Mouse (Mus musculus): ENCODE data around the gene Cd163.

DNA sequence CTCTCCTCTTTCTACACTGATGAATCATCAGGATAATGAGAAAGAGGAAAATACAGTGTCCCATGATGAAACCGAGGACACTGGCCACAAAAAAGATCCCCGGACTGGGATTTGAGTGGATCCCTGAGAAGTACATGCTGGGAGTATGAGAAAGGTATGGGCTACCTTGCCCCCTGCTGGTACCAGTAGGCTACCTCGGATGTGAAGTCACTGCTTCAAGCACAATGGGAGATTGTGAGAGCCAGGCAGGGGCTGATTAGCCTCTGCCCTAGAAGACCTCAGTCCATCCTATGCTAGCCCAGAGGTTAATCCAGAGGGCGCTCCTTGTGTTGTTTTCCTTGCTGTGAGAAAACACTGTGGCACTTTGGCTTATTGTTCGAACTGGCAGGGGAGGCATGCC lies 59.9 kb downstream of the Cd163 start:
- TF ChIP-seq POLR2A (IDR thresholded peaks at IDR 0.05; ENCODE audit: low read depth, low read length): no peak
- no peak for TF ChIP-seq CTCF (IDR thresholded peaks at IDR 0.05; ENCODE audit: extremely low read depth, insufficient read depth, insufficient read length, insufficient replicate concordance)

Measured in spleen, adult 2 months (tissue).